Mouse (Mus musculus) CH12.LX (cell line): ENCODE data around the gene Ethe1.

ENCODE experiments used
- CHD2 ChIP-seq: IDR thresholded peaks from 2 replicates; pipeline ENCODE4 v1.6.1; 2011; ENCODE audit warnings: low read length, improper control_type of control experiment
- CTCF ChIP-seq, 2 experiments: IDR thresholded peaks in 1 of 2; conservative IDR thresholded peaks in 1 of 2; 2 replicates each; pipeline ENCODE4 v1.5.1; 2011 to 2012; ENCODE audit warnings: low read depth in 2 of 2, low read length in 2 of 2, improper control_type of control experiment in 1 of 2, inconsistent platforms in 1 of 2, mild to moderate bottlenecking in 1 of 2, moderate library complexity in 1 of 2
- E2F4 ChIP-seq: IDR thresholded peaks from 2 replicates; pipeline ENCODE4 v1.6.1; 2011; ENCODE audit warnings: low read depth, low read length, improper control_type of control experiment; ENCODE audit not compliant: insufficient replicate concordance
- EP300 ChIP-seq: IDR thresholded peaks from 2 replicates; pipeline ENCODE4 v1.6.1; 2011; ENCODE audit warnings: low read length, improper control_type of control experiment
- POLR2A ChIP-seq: IDR thresholded peaks from 2 replicates; pipeline ENCODE4 v1.6.1; 2011; ENCODE audit warnings: low read depth, mild to moderate bottlenecking, improper control_type of control experiment, low read length
- RCOR1 ChIP-seq: conservative IDR thresholded peaks from 2 replicates; pipeline ENCODE4 v1.6.1; 2012; ENCODE audit warnings: low read depth, mild to moderate bottlenecking, inconsistent platforms, low read length, improper control_type of control experiment
- TBP ChIP-seq: conservative IDR thresholded peaks from 2 replicates; pipeline ENCODE4 v1.6.1; 2011; ENCODE audit warnings: low read depth, low read length, improper control_type of control experiment
- USF2 ChIP-seq: conservative IDR thresholded peaks from 2 replicates; pipeline ENCODE4 v1.6.1; 2011; ENCODE audit warnings: low read depth, low read length, improper control_type of control experiment
- ZC3H11A ChIP-seq: IDR thresholded peaks from 2 replicates; pipeline ENCODE4 v1.6.1; 2012; ENCODE audit warnings: low read depth, mild to moderate bottlenecking, inconsistent platforms, low read length, improper control_type of control experiment
- ZKSCAN1 ChIP-seq: IDR thresholded peaks from 2 replicates; pipeline ENCODE4 v1.6.1; 2012; ENCODE audit warnings: low read depth, inconsistent platforms, low read length, improper control_type of control experiment, borderline replicate concordance

- no peak for TF ChIP-seq E2F4
- no peak for TF ChIP-seq USF2
- TF ChIP-seq ZC3H11A, result no peak
- no peak for TF ChIP-seq POLR2A
- TF ChIP-seq EP300, result no peak
- TF ChIP-seq CTCF (conservative IDR thresholded peaks at IDR 0.05 in 1 of 2, IDR thresholded peaks at IDR 0.05 in 1 of 2; ENCODE audit: low read depth in 2 of 2, low read length in 2 of 2), result no peak
- no peak for TF ChIP-seq RCOR1
- no peak for TF ChIP-seq ZKSCAN1
- TF ChIP-seq TBP, result no peak
- no peak for TF ChIP-seq CHD2
These were observed 25.1 kb downstream of the Ethe1 start for GRCm38 (mm10) chr7:24612308-24612910.
